Mouse (Mus musculus): Measurements from ENCODE around the gene Agpat2. TPM values are rescaled to one million over a fixed set of nuclear protein-coding genes. Genes with fewer than 3 reads are reported as not detected.

Gene Agpat2
- polyA plus RNA-seq, 1 experiment from 2014 or later = 57.0 TPM

GRCm38 (mm10) chr2:26582203-26582602 is 22.0 kb downstream of the Agpat2 start:
- Histone ChIP-seq H3K27me3 (ENCODE audit: insufficient read depth, low read length) (no peaks in the 10 kb centered on the region), H3K9ac (replicated peaks; ENCODE audit: low read length) (no peak overlapping the region), H3K36me3 (ENCODE audit: insufficient read depth, low read length) (no peaks in the 10 kb centered on the region), H3K4me1 (ENCODE audit: insufficient read depth, low read length) (peaks cover 8% of the 10 kb centered on the region), H3K9me3 (ENCODE audit: low read length) (no peaks in the 10 kb centered on the region), H3K4me3 (ENCODE audit: low read length) (no peak overlapping the region), H3K4me2 (replicated peaks; ENCODE audit: low read depth, low read length) (no peak overlapping the region; the same call in 1 of the 2 replicates), H3K27ac (ENCODE audit: low read length) (peak overlapping the region; percentile 73; the same call in 1 of the 2 replicates)
- WGBS = 52% methylated on average over 2 of the region's 2 CpGs
- ATAC-seq (ENCODE audit: low FRiP score, low TSS enrichment) = no peak

GRCm38 (mm10) chr2:26580751-26581150 is 23.5 kb downstream of the Agpat2 start:
- H3K9me3 ChIP-seq (ENCODE audit: low read length) = no peaks in the 10 kb centered on the region
- H3K4me1 ChIP-seq (ENCODE audit: insufficient read depth, low read length) = 0 out of 2 replicates have a peak, but pooled peaks cover 2% of the 10 kb centered on the region
- peak overlapping the region; percentile 51; the same call in 1 of the 2 replicates for H3K27ac ChIP-seq (ENCODE audit: low read length)
- H3K4me3 ChIP-seq (ENCODE audit: low read length) = no peak overlapping the region
- WGBS = 80% methylated on average over 5 of the region's 5 CpGs
- H3K4me2 ChIP-seq (replicated peaks; ENCODE audit: low read depth, low read length) = peak overlapping the region; percentile 19; the same call in 1 of the 2 replicates
- no peaks in the 10 kb centered on the region for H3K27me3 ChIP-seq (ENCODE audit: insufficient read depth, low read length)
- 0 out of 2 replicates have a peak overlapping the region, but pooled peaks have one; percentile 22 for H3K9ac ChIP-seq (replicated peaks; ENCODE audit: low read length)
- ATAC-seq (ENCODE audit: low FRiP score, low TSS enrichment) = no peak
- no peaks in the 10 kb centered on the region for H3K36me3 ChIP-seq (ENCODE audit: insufficient read depth, low read length)

DNA sequence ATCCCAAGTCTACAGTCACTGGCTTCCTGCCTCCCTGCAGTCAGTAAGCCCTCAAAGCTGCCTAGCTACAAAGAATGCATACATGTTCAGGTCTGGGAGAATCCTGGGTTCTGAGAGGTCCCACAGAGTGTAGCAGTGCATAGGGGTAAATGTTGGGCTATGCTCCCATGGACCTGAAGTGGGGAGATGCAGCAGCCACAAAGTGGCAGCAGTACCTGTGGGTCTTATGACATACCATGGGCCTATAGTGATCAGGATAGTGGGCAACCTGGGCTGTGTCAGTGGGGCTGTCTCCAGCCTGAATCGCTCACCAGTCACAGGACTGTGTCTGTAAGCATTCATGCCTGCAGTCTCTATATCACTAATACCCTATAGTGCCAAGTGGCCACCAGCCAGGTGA is 24.5 kb downstream of the Agpat2 start, which contains the start of gene Egfl7:
Gene Egfl7 (plus strand): TSS at position 301 of the 400 bp plus-strand sequence.
- WGBS = 100% methylated on average over 1 of the region's 1 CpGs
- 0 out of 2 replicates have a peak within 1 kb of the TSS, but pooled peaks have one; percentile 22 for H3K9ac ChIP-seq (replicated peaks; ENCODE audit: low read length)
- H3K9me3 ChIP-seq (ENCODE audit: low read length) = no peaks in the 10 kb centered on the region
- no peak within 1 kb of the TSS for H3K4me3 ChIP-seq (ENCODE audit: low read length)
- H3K4me2 ChIP-seq (replicated peaks; ENCODE audit: low read depth, low read length) = peak within 1 kb of the TSS; percentile 19; the same call in 1 of the 2 replicates
- H3K27me3 ChIP-seq (ENCODE audit: insufficient read depth, low read length) = no peaks in the 10 kb centered on the region
- ATAC-seq (ENCODE audit: low FRiP score, low TSS enrichment) = no peak
- H3K36me3 ChIP-seq (ENCODE audit: insufficient read depth, low read length) = no peaks in the 10 kb centered on the region
- H3K27ac ChIP-seq (ENCODE audit: low read length) = peak within 1 kb of the TSS; percentile 66
- H3K4me1 ChIP-seq (ENCODE audit: insufficient read depth, low read length) = 0 out of 2 replicates have a peak, but pooled peaks cover 2% of the 10 kb centered on the region

DNA sequence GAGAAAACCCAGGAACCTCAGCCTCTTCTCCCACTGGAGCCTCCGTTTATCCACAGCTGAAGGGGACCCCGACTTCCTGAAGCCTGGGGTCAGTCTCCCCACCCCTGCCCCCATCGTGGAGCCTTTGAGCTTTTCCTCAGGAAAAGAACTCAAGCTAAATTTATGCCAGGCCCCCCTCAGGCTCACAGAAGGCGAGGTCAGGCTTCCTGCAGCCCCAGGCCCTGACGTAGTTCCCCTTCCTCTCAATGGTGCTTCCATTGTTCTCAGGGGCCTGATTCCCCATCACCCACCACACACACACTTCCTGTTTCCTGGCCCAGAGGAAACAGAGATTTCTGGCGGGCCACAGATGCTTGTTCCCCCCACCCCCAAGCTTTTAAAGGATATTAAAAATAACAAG is 25.8 kb downstream of the Agpat2 start:
- Histone ChIP-seq H3K4me2 (replicated peaks; ENCODE audit: low read depth, low read length) (0 out of 2 replicates have a peak overlapping the region, but pooled peaks have one; percentile 11), H3K4me1 (ENCODE audit: insufficient read depth, low read length) (peaks cover 12% of the 10 kb centered on the region), H3K4me3 (ENCODE audit: low read length) (no peak overlapping the region), H3K27ac (ENCODE audit: low read length) (peak overlapping the region; percentile 72), H3K27me3 (ENCODE audit: insufficient read depth, low read length) (no peaks in the 10 kb centered on the region), H3K9ac (replicated peaks; ENCODE audit: low read length) (no peak overlapping the region), H3K36me3 (ENCODE audit: insufficient read depth, low read length) (no peaks in the 10 kb centered on the region), H3K9me3 (ENCODE audit: low read length) (no peaks in the 10 kb centered on the region)
- 41% methylated on average over 6 of the region's 6 CpGs for WGBS
- peak; percentile 50 for ATAC-seq (ENCODE audit: low FRiP score, low TSS enrichment)

DNA sequence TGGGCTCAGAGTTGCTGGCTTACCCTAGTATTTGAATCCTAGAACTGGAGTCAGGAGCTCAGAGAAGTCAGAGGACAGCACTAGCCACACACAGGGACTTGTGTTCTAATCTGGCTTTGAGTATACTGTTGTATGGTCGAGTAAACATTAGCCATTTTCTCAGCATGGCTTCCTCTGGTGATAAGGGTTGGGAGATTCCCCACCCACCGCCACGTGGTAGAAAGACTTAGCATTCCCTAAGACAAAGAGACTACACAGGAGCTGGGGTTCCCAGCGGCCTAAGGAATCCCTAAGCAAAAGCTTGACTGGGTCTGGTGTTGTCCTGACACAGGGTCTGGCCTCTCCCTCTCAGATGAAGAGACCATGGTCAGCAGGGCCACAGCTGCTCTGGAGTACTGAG is 27.8 kb downstream of the Agpat2 start:
- ATAC-seq (ENCODE audit: low FRiP score, low TSS enrichment) = no peak
- H3K9me3 ChIP-seq (ENCODE audit: low read length) = no peaks in the 10 kb centered on the region

GRCm38 (mm10) chr2:26575865-26576264 is 28.4 kb downstream of the Agpat2 start:
- H3K4me3 ChIP-seq (ENCODE audit: low read length) = no peak overlapping the region
- peak; percentile 39; the same call in 1 of the 2 replicates for ATAC-seq (ENCODE audit: low FRiP score, low TSS enrichment)
- peak overlapping the region; percentile 72 for H3K27ac ChIP-seq (ENCODE audit: low read length)

More for the DNA sequence above, 27.8 kb downstream of the Agpat2 start:
- Histone ChIP-seq H3K27ac (ENCODE audit: low read length) (peak overlapping the region; percentile 72), H3K9ac (replicated peaks; ENCODE audit: low read length) (no peak overlapping the region), H3K27me3 (ENCODE audit: insufficient read depth, low read length) (no peaks in the 10 kb centered on the region), H3K4me2 (replicated peaks; ENCODE audit: low read depth, low read length) (no peak overlapping the region), H3K4me3 (ENCODE audit: low read length) (no peak overlapping the region), H3K4me1 (ENCODE audit: insufficient read depth, low read length) (peaks cover 19% of the 10 kb centered on the region), H3K36me3 (ENCODE audit: insufficient read depth, low read length) (no peaks in the 10 kb centered on the region)
- 67% methylated on average over 4 of the region's 4 CpGs for WGBS

GRCm38 (mm10) chr2:26575378-26575777 is 28.8 kb downstream of the Agpat2 start:
- Histone ChIP-seq H3K9me3 (ENCODE audit: low read length) (no peaks in the 10 kb centered on the region), H3K4me3 (ENCODE audit: low read length) (no peak overlapping the region), H3K27ac (ENCODE audit: low read length) (peak overlapping the region; percentile 11), H3K36me3 (ENCODE audit: insufficient read depth, low read length) (no peaks in the 10 kb centered on the region), H3K4me1 (ENCODE audit: insufficient read depth, low read length) (peaks cover 19% of the 10 kb centered on the region), H3K9ac (replicated peaks; ENCODE audit: low read length) (no peak overlapping the region), H3K4me2 (replicated peaks; ENCODE audit: low read depth, low read length) (no peak overlapping the region), H3K27me3 (ENCODE audit: insufficient read depth, low read length) (no peaks in the 10 kb centered on the region)
- no peak for ATAC-seq (ENCODE audit: low FRiP score, low TSS enrichment)
- 82% methylated on average over 1 of the region's 1 CpGs for WGBS

More at GRCm38 (mm10) chr2:26575865-26576264, 28.4 kb downstream of the Agpat2 start:
- Histone ChIP-seq H3K27me3 (ENCODE audit: insufficient read depth, low read length) (no peaks in the 10 kb centered on the region), H3K36me3 (ENCODE audit: insufficient read depth, low read length) (no peaks in the 10 kb centered on the region), H3K4me2 (replicated peaks; ENCODE audit: low read depth, low read length) (no peak overlapping the region), H3K9me3 (ENCODE audit: low read length) (no peaks in the 10 kb centered on the region), H3K9ac (replicated peaks; ENCODE audit: low read length) (no peak overlapping the region), H3K4me1 (ENCODE audit: insufficient read depth, low read length) (peaks cover 19% of the 10 kb centered on the region)
- WGBS = 59% methylated on average over 4 of the region's 4 CpGs

DNA sequence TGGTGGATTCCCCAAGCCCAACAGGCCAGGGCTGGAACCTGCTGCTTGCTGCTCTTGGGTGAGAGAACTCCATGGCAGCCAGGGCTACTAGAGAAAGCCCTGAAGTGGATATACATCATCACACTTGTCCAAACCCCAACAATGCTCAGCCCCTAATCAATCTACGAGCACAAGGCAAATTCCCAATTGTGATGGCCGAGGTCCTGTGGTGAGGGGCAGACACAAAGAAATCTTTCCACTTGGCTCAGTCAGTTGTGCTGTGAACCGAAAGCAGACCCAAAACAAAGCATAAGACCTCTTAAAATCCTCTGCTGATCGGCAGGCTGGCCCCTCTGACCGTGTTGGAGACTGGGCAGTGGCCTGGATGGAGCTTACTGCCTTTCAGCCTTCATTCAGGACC is 29.4 kb downstream of the Agpat2 start:
- H3K4me3 ChIP-seq (ENCODE audit: low read length) = no peak overlapping the region
- H3K4me1 ChIP-seq (ENCODE audit: insufficient read depth, low read length) = peaks cover 19% of the 10 kb centered on the region
- 81% methylated on average over 5 of the region's 5 CpGs for WGBS
- no peaks in the 10 kb centered on the region for H3K36me3 ChIP-seq (ENCODE audit: insufficient read depth, low read length)
- ATAC-seq (ENCODE audit: low FRiP score, low TSS enrichment) = no peak
- no peak overlapping the region for H3K9ac ChIP-seq (replicated peaks; ENCODE audit: low read length)
- H3K9me3 ChIP-seq (ENCODE audit: low read length) = no peaks in the 10 kb centered on the region
- H3K27ac ChIP-seq (ENCODE audit: low read length) = peak overlapping the region; percentile 33; the same call in 1 of the 2 replicates
- H3K4me2 ChIP-seq (replicated peaks; ENCODE audit: low read depth, low read length) = no peak overlapping the region
- H3K27me3 ChIP-seq (ENCODE audit: insufficient read depth, low read length) = no peaks in the 10 kb centered on the region

DNA sequence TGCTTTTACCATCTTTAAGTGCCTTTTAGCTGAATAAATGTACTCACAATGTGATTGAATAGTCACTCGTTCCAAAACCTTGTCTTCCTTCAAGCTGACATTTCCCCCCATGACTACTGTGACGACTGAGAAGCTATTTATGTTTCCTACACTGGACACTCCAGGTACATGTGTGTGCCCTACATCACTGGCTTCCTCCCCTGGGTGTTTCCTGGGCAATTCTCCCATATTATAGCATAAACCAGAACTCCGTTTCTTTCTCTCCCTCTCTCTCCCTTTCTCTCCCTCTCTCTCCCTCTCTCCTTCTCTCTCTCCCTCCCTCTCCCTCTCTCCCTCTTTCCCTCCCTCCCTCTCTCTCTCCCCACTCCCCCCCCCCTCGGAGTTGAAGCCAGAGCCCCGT is 30.4 kb downstream of the Agpat2 start:
- H3K4me2 ChIP-seq (replicated peaks; ENCODE audit: low read depth, low read length) = no peak overlapping the region
- peak overlapping the region; percentile 70 for H3K27ac ChIP-seq (ENCODE audit: low read length)
- no peaks in the 10 kb centered on the region for H3K9me3 ChIP-seq (ENCODE audit: low read length)
- no peak overlapping the region for H3K4me3 ChIP-seq (ENCODE audit: low read length)
- no peaks in the 10 kb centered on the region for H3K36me3 ChIP-seq (ENCODE audit: insufficient read depth, low read length)
- H3K9ac ChIP-seq (replicated peaks; ENCODE audit: low read length) = peak overlapping the region; percentile 25; the same call in 1 of the 2 replicates
- WGBS = 20% methylated on average over 5 of the region's 5 CpGs
- H3K4me1 ChIP-seq (ENCODE audit: insufficient read depth, low read length) = peaks cover 19% of the 10 kb centered on the region
- no peak for ATAC-seq (ENCODE audit: low FRiP score, low TSS enrichment)
- no peaks in the 10 kb centered on the region for H3K27me3 ChIP-seq (ENCODE audit: insufficient read depth, low read length)

DNA sequence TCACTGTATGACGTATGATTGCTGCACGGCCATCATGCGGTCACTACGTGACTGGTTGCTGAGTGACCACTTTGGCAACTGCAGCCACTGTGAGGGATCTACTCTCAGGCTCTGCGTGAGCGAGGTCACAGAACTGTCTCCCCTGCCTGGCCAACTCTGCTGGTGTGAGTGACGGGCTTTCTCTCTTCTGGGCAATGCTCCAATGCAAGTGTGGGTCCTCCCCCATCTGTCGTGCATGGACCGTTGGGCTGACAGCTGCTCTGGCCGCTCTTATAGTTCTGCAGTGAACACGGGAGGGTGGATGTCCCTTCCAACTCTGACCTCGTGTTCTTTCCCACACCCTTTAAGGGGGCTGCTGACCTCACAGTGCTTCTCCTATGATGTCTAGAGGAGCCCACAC is 30.8 kb downstream of the Agpat2 start:
- H3K9ac ChIP-seq (replicated peaks; ENCODE audit: low read length) = peak overlapping the region; percentile 25; the same call in 1 of the 2 replicates
- peak; percentile 36 for ATAC-seq (ENCODE audit: low FRiP score, low TSS enrichment)
- H3K4me2 ChIP-seq (replicated peaks; ENCODE audit: low read depth, low read length) = no peak overlapping the region
- H3K36me3 ChIP-seq (ENCODE audit: insufficient read depth, low read length) = no peaks in the 10 kb centered on the region
- no peak overlapping the region for H3K4me3 ChIP-seq (ENCODE audit: low read length)
- H3K27me3 ChIP-seq (ENCODE audit: insufficient read depth, low read length) = no peaks in the 10 kb centered on the region
- peaks cover 19% of the 10 kb centered on the region for H3K4me1 ChIP-seq (ENCODE audit: insufficient read depth, low read length)
- H3K9me3 ChIP-seq (ENCODE audit: low read length) = no peaks in the 10 kb centered on the region
- H3K27ac ChIP-seq (ENCODE audit: low read length) = peak overlapping the region; percentile 70
- 38% methylated on average over 12 of the region's 12 CpGs for WGBS

All from kidney, embryonic 16.5 days (tissue).